Mouse (Mus musculus) bone marrow macrophage, adult 2 months (primary cell): Measurements from ENCODE around the gene Ptgis.

ENCODE experiments used
- CTCF ChIP-seq: IDR thresholded peaks from 2 replicates; pipeline ENCODE4 v1.5.1; 2012; ENCODE audit warnings: low read depth, mild to moderate bottlenecking, low read length, moderate library complexity
- POLR2A ChIP-seq: IDR thresholded peaks from 2 replicates; pipeline ENCODE4 v1.6.1; 2012; ENCODE audit warnings: mild to moderate bottlenecking, low read depth, low read length, borderline replicate concordance

GRCm38 (mm10) chr2:167233009-167233335, 7.4 kb downstream of the Ptgis start:
- TF ChIP-seq CTCF = no peak
- TF ChIP-seq POLR2A = no peak
